Mouse (Mus musculus): Measurements from ENCODE around the gene Parp16.

- TF ChIP-seq POLR2A (IDR thresholded peaks at IDR 0.05; ENCODE audit: insufficient read depth, low read depth, low read length): 0 out of 2 replicates have a peak, but pooled peaks have one; percentile 25
- TF ChIP-seq CTCF (IDR thresholded peaks at IDR 0.05; ENCODE audit: insufficient read depth, low read depth, low read length): no peak
Measured at GRCm38 (mm10) chr9:65201381-65202164, 6.4 kb downstream of the Parp16 start.

All from olfactory bulb, adult 2 months (tissue).